ENCODE assay signal across 17 mouse cellular contexts in the genomic region with DNA sequence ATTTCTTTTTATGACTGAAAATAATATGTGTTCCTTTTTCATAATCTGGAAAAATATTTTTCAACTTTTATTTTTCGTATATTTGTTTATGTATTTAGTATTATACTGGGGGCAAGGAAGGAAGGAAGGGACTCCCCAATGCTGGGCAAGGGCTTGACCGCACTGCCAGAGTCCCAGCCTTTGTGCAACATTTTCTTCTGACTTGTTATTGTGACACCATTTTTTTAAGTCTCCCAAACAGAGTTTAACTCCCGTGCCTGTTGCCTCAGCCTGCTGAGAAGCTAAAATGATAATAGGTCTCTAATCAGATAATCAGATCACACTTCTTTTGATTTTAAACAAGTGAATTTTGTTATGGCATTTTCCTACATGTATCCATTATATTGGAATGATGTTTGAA.
"Had no signal": no experiment of that assay in that cellular context is flagged by ENCODE, and none has a peak within 500 bp of the region (broad histone marks: within the 10 kb centered on the region; RNA-seq: fewer than 3 reads in every experiment).

No protein-coding gene starts in this region.

- H3K9me3 ChIP-seq: neural tube, embryonic 12.5 days; neural tube, embryonic 13.5 days; neural tube, embryonic 15.5 days; stomach, embryonic 15.5 days had no signal

- H3K4me2 ChIP-seq: neural tube, embryonic 12.5 days; neural tube, embryonic 13.5 days; neural tube, embryonic 15.5 days; stomach, embryonic 15.5 days had no signal

- H3K27me3 ChIP-seq: neural tube, embryonic 12.5 days; neural tube, embryonic 13.5 days; neural tube, embryonic 15.5 days; stomach, embryonic 15.5 days had no signal

- DNase-seq: retina, postnatal 1 day; right cerebral cortex, adult 18-20 months; right cerebral cortex, postnatal 14 days; right cerebral cortex, postnatal 25 days; right cerebral cortex, postnatal 4 days; spleen, adult 18-20 months; thymus, adult 18-20 months; thymus, adult 2 months; thymus, postnatal 14 days; thymus, postnatal 25 days; thymus, postnatal 36 days; thymus, postnatal 4 days had no signal

- H3K4me3 ChIP-seq: neural tube, embryonic 12.5 days; neural tube, embryonic 13.5 days; neural tube, embryonic 15.5 days; stomach, embryonic 15.5 days had no signal

- H3K9ac ChIP-seq: neural tube, embryonic 12.5 days; neural tube, embryonic 13.5 days; neural tube, embryonic 15.5 days; stomach, embryonic 15.5 days had no signal

- H3K36me3 ChIP-seq: neural tube, embryonic 12.5 days; neural tube, embryonic 13.5 days; neural tube, embryonic 15.5 days; stomach, embryonic 15.5 days had no signal

- H3K27ac ChIP-seq: neural tube, embryonic 12.5 days; neural tube, embryonic 13.5 days; neural tube, embryonic 15.5 days; stomach, embryonic 15.5 days; stomach, postnatal 0 days had no signal

- H3K4me1 ChIP-seq: neural tube, embryonic 12.5 days; neural tube, embryonic 13.5 days; neural tube, embryonic 15.5 days; stomach, embryonic 15.5 days had no signal
